Mouse (Mus musculus): ENCODE data around the gene Gm28048. TPM values are rescaled to one million over a fixed set of nuclear protein-coding genes. Genes with fewer than 3 reads are reported as not detected.

Gm28048 gene
- polyA plus RNA-seq, 1 experiment: 2.0 TPM

GRCm38 (mm10) chr11:22937716-22938316 lies 44.1 kb downstream of the Gm28048 start:
- no peak for TF ChIP-seq CTCF (IDR thresholded peaks at IDR 0.05; ENCODE audit: borderline replicate concordance, extremely low read depth, insufficient read depth, insufficient read length)
- no peak for TF ChIP-seq POLR2A (IDR thresholded peaks at IDR 0.05; ENCODE audit: borderline replicate concordance, extremely low read depth, insufficient read depth, insufficient read length, poor library complexity, severe bottlenecking)
- DNase-seq (ENCODE audit: low read depth): no peak

DNA sequence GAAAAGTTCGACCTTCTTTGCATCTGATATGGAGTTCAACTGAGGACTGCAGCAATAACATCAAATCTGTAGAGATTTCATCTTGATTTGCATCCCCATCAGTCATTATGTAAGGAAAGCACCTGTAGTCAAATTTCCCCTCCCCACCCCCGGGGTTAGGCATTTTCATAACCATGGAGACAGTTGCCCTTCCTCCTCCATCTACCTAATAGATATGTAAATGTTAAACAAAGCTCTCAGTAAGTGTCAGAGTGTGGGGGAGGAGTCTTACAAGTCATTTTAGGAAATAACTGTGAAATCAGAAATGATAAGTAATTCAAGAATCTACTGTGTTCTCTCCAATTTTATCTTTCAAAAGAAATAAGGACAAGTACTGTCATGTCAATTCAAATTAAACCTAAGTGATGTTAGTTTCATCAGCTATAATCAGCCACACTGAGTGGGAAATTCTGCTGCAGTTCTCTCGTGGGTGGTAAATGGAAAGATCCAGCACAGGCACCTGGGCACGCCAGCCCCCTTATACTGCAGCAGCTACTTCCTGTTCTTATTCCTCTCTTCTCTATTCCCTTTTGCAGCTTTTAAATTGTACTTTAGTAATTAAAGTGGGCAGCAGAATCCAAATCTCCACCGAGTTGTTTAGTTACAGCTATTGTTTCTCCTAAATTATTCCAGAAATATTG lies 45.3 kb downstream of the Gm28048 start:
- peak; percentile 31 for DNase-seq (ENCODE audit: low read depth)
- TF ChIP-seq POLR2A (IDR thresholded peaks at IDR 0.05; ENCODE audit: borderline replicate concordance, extremely low read depth, insufficient read depth, insufficient read length, poor library complexity, severe bottlenecking): no peak
- no peak for TF ChIP-seq CTCF (IDR thresholded peaks at IDR 0.05; ENCODE audit: borderline replicate concordance, extremely low read depth, insufficient read depth, insufficient read length)

GRCm38 (mm10) chr11:22932167-22932566 lies 49.7 kb downstream of the Gm28048 start:
- DNase-seq (ENCODE audit: low read depth): no peak
- TF ChIP-seq CTCF (IDR thresholded peaks at IDR 0.05; ENCODE audit: borderline replicate concordance, extremely low read depth, insufficient read depth, insufficient read length) (no peak), POLR2A (IDR thresholded peaks at IDR 0.05; ENCODE audit: borderline replicate concordance, extremely low read depth, insufficient read depth, insufficient read length, poor library complexity, severe bottlenecking) (no peak)

DNA sequence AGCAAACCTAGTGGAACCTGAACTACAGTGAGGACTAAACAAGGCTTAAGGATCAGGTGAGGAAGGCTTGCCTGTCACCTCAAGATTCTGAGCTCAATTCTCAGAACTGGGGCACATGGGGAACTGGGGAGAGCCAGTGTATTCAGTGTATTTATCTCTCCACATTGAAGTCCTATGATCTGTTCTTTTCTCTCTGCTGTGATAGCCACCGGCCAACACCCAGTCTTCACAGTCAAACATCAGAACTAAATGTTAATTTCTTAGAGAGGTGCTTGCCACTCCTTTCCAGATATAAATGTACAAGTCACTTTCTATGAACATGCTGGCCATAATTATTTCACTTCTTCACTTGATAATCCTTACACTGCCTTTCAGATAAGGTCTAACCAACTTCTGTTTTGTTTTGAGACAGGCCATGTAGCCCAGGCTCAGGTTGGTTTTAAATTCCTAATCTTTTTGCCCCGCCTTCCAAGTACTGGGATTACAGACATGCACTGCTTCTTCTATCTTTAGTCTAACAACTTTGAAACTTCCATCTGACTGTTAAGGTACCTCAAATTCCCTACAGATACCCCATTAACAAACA lies 50.5 kb downstream of the Gm28048 start:
- no peak for DNase-seq (ENCODE audit: low read depth)
- TF ChIP-seq POLR2A (IDR thresholded peaks at IDR 0.05; ENCODE audit: borderline replicate concordance, extremely low read depth, insufficient read depth, insufficient read length, poor library complexity, severe bottlenecking) (no peak), CTCF (IDR thresholded peaks at IDR 0.05; ENCODE audit: borderline replicate concordance, extremely low read depth, insufficient read depth, insufficient read length) (no peak)

GRCm38 (mm10) chr11:22930129-22930528 lies 51.8 kb downstream of the Gm28048 start:
- TF ChIP-seq POLR2A (IDR thresholded peaks at IDR 0.05; ENCODE audit: borderline replicate concordance, extremely low read depth, insufficient read depth, insufficient read length, poor library complexity, severe bottlenecking) (no peak), CTCF (IDR thresholded peaks at IDR 0.05; ENCODE audit: borderline replicate concordance, extremely low read depth, insufficient read depth, insufficient read length) (no peak)
- no peak for DNase-seq (ENCODE audit: low read depth)

DNA sequence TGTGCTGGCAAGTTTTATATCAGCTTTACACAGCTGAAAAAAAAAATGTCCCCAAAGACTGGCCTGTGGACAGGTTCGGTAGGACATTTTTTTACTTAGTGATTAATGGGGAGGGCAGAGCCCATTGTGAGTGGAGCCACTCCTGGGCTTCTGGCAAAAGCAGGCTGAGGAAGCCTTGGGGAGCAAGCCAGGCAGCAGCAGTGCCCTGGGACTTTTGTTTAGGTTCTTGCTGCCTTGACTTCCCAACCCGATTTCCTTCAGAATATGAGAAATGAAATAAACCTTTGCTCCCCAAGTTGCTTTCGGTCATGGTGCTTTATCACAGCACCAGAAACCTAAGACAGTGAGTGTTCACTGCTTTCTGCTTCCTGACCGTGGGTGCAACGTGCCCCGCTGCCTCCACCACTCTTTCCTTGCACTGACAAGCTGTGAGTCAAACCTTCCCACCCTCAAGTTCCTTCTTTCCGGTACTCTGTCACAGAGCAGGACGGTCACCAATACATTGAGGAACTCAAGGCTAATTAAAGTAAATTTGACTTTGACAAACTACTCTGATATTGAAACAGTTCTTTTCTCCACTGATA lies 53.2 kb downstream of the Gm28048 start:
- no peak for DNase-seq (ENCODE audit: low read depth)
- no peak for TF ChIP-seq CTCF (IDR thresholded peaks at IDR 0.05; ENCODE audit: borderline replicate concordance, extremely low read depth, insufficient read depth, insufficient read length)
- no peak for TF ChIP-seq POLR2A (IDR thresholded peaks at IDR 0.05; ENCODE audit: borderline replicate concordance, extremely low read depth, insufficient read depth, insufficient read length, poor library complexity, severe bottlenecking)

DNA sequence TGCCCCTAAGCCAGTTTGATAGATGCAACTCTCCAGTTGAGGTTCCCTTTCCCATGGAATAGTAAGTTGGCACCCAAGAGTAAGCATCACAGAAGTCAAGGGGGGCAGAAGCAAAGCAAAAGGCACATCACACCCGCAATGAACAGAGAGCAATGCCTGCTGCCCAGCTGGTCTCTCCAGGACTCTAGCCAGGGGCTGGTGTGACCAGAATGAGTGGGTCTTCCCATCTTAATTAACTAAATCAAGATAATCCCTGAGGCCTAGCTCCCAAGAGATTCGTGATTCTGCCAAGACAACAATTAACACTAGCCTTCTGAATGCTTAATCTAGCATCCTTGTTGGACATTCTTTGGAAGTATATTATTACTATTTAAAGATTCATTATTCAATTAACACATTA lies 58.3 kb downstream of the Gm28048 start:
- TF ChIP-seq CTCF (IDR thresholded peaks at IDR 0.05; ENCODE audit: borderline replicate concordance, extremely low read depth, insufficient read depth, insufficient read length) (no peak), POLR2A (IDR thresholded peaks at IDR 0.05; ENCODE audit: borderline replicate concordance, extremely low read depth, insufficient read depth, insufficient read length, poor library complexity, severe bottlenecking) (no peak)
- peak; percentile 48 for DNase-seq (ENCODE audit: low read depth)

GRCm38 (mm10) chr11:22922546-22922945 lies 59.3 kb downstream of the Gm28048 start:
- no peak for DNase-seq (ENCODE audit: low read depth)
- TF ChIP-seq POLR2A (IDR thresholded peaks at IDR 0.05; ENCODE audit: borderline replicate concordance, extremely low read depth, insufficient read depth, insufficient read length, poor library complexity, severe bottlenecking): no peak
- TF ChIP-seq CTCF (IDR thresholded peaks at IDR 0.05; ENCODE audit: borderline replicate concordance, extremely low read depth, insufficient read depth, insufficient read length): no peak

DNA sequence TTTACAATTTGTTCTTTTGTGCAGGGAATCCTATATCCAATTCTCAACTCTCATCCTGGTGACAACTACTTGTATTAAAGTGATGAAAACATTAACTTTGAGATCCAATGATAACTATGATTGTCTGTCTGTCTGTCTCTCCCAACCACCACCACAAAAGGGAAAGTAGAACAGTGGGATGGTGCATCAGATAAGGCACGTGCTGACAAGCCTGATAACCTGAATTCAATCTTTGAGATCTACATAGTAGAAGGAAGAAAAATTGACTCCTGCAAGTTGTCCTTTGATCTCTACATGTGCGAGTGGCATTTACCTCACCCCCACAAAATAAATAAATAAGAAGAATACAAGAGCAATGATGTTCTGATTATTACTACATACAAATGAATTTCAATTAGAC lies 62.6 kb downstream of the Gm28048 start:
- no peak for TF ChIP-seq POLR2A (IDR thresholded peaks at IDR 0.05; ENCODE audit: borderline replicate concordance, extremely low read depth, insufficient read depth, insufficient read length, poor library complexity, severe bottlenecking)
- TF ChIP-seq CTCF (IDR thresholded peaks at IDR 0.05; ENCODE audit: borderline replicate concordance, extremely low read depth, insufficient read depth, insufficient read length): no peak
- no peak for DNase-seq (ENCODE audit: low read depth)

- TF ChIP-seq POLR2A (IDR thresholded peaks at IDR 0.05; ENCODE audit: borderline replicate concordance, extremely low read depth, insufficient read depth, insufficient read length, poor library complexity, severe bottlenecking): no peak
- no peak for TF ChIP-seq CTCF (IDR thresholded peaks at IDR 0.05; ENCODE audit: borderline replicate concordance, extremely low read depth, insufficient read depth, insufficient read length)
- no peak for DNase-seq (ENCODE audit: low read depth)
Observed at GRCm38 (mm10) chr11:22917786-22918185, 64.1 kb downstream of the Gm28048 start.

DNA sequence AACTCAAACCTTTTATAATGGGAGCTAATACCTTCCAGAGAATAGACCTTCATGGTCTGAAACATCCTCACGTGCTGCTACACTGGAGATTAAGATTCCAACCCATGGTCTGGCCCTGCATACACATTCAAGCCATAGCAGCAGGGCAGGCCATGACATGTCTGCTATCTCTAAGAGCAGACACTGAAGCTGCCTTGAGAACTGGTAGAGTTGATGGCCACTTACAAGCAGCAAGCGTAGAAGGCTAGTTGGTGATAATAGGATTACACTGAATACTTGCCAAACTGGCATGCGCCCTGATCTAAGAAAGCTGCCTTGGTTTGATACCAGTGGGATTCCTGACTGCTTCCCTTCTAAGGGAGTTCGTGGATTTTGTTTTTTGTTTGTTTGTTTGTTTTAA lies 68.1 kb downstream of the Gm28048 start:
- TF ChIP-seq POLR2A (IDR thresholded peaks at IDR 0.05; ENCODE audit: borderline replicate concordance, extremely low read depth, insufficient read depth, insufficient read length, poor library complexity, severe bottlenecking) (no peak), CTCF (IDR thresholded peaks at IDR 0.05; ENCODE audit: borderline replicate concordance, extremely low read depth, insufficient read depth, insufficient read length) (no peak)
- peak; percentile 8 for DNase-seq (ENCODE audit: low read depth)
